Mouse (Mus musculus) G1E (cell line): ENCODE measurements around the gene Ppp1r1b.

Experiments
- CTCF ChIP-seq: IDR thresholded peaks from 2 replicates; pipeline ENCODE4 v1.5.1; 2012; ENCODE audit warnings: low read depth, low read length, inconsistent platforms, mixed read lengths
- GATA1 ChIP-seq: IDR thresholded peaks from 2 replicates; pipeline ENCODE4 v1.6.1; 2012; ENCODE audit warnings: borderline replicate concordance, low read length, inconsistent platforms, mixed read lengths
- TAL1 ChIP-seq: conservative IDR thresholded peaks from 2 replicates; pipeline ENCODE4 v1.6.1; 2012; ENCODE audit warnings: low read depth, low read length, inconsistent platforms, mixed read lengths

DNA sequence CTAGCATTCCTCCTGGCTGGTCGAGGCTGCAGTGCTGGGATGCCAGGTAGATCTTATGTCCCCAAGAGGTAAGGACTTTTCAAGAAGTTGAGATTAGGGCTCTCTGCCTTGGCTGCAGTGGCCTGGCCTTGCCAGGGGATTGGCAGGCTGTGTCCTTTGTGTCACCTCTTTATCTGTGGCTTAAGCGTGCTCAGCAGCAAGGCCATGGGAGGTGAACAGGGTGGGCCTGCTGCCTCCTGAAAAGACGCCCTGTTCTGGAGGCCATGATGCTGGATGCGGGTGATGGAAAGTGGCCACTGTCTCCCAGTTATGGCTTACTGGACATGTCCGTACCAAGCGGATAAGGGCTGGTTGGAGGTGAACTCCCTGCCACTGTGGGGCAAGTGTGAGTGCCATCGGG, 31.2 kb downstream of the Ppp1r1b start:
- TF ChIP-seq CTCF, result no peak
- TF ChIP-seq TAL1, result no peak
- TF ChIP-seq GATA1, result no peak
